Mouse (Mus musculus) CD4-positive, CD25-positive, alpha-beta regulatory T cell, adult 4 months (primary cell): ENCODE measurements around the gene Phkg1. TPM values are rescaled to one million over a fixed set of nuclear protein-coding genes. Genes with fewer than 3 reads are reported as not detected.
A peak's percentile ranks its signal among the peaks of the same experiment; 100 is the strongest.
"Not testable (repeated sequence)": the region's sequence is repeated elsewhere in the genome, so short reads cannot be mapped to it uniquely, and the experiment has no call there.

ENCODE experiments used
- ATAC-seq: one replicate; pipeline ENCODE4 v1.8.0; 2017
- polyA plus RNA-seq, 2 experiments: library from polyadenylated mRNA; unstranded; fragments of 100-300 nt; shearing (Covaris generic); gene quantifications; one replicate each; pipeline ENCODE4 v1.2.1; 2017

The Phkg1 gene
- polyA plus RNA-seq, 2 experiments from 2014 or later = 0.33 to 0.67 TPM

DNA sequence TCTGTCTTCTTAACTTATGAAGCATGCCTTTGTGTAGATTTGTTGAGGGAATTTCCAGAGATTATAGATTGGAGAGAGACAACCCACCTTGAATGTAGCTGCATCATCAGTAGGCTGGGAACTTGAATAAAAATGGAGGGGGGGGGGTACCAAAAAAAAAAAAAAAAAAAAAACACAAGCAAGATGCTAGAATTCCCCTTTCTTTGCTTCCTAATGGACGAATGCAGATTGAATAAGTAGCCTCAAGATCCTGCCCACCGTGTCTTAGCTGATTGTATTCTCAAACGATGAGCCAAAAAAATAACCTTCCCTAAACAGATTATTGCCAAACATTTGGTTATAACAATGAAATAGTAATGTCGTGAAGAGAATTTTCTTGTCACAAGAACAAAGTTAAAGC, 9.4 kb upstream of the Phkg1 start:
- no peak for ATAC-seq

DNA sequence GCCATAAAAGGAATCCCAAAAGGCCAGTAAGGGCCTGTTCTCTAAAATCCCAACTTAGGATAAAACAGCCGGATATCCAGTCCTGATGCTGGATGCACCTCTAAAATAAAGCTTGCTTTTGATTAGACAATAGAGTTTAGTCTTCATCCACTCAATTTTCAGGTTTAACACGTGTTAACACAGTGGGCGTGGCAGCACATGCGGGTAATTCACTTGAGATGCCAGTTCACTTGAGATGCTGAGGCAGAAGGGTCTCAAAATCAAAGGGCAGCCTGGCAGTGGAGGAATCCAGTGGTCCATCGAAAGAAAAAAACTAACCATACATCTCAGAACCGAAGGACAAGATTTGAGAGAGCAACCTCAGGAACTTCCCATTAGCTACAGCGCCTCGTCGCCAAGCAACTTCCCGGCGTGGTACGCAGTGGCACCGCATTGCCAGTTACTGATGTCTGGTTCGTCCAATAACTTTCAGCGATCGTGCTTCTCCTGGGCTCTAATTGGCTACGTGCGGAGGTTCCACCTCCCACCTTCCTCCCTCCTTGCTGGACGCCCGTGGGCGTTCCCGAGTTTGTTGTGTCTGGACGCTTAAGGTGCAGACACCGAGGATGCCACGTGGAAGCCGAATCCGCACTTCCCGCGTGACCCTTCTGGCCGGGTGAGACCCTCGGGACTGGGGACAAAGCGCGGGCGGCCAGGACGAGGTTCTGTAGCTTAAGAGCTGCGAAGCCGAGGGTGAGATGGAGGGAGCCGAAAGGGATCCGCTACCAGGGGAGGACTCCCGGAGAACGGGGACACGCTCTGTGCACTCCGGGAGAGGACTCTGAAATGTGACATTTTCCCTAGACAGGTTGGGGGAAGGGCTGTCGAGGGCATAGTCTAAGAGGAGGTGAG, 2.9 kb downstream of the Phkg1 start, which contains the start of gene Zbed5:
Gene Zbed5, plus strand, starts transcription at position 526 of the 891 bp plus-strand sequence.
- ATAC-seq = peak; percentile 100

DNA sequence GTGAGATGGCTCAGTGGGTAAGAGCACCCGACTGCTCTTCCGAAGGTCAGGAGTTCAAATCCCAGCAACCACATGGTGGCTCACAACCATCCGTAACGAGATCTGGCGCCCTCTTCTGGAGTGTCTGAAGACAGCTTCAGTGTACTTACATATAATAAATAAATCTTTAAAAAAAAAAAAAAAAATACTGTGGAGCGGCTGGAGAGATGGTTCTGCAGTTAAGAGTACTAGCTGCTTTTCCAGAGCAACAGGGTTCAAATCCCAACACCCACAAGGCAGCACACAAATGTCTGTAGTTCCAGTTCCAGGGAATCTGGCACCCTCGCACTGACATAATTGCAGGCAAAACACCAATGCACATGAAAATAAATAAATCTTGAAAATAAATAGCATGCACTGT, 8.0 kb downstream of the Phkg1 start:
- ATAC-seq = not testable (repeated sequence)

DNA sequence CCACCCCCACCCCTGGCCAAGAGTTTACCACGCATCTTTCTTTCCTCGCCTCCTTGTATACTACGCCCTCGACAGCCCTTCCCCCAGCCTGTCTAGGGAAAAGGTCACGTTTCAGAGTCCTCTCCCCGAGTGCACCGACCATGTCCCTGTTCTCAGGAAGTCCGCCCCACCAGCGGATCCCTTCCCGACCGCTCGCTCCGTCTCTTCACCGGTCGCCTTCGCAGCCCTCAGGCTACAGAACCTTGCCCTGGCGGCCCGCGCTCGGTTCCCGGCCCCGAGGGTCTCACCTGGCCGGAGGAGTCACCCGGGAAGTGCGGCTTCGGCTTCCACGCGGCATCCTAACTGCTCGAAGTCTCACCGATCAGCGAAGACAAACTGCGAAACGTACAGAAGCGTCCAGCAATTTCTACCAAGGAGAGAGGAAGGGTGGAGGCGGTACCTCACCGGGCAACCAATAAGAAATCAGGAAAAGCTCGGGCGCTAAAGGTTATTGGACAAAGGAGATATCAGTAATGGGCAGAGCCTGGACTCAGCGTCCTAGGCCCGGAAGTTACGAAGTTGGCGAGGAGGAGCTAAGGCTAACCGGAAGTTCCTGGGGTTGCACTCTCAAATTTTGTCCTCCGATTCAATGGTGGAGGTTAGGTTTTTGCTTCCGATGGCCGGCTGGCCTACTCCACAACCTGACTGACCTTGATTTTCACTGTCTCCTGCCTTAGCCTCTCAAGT, 11.3 kb downstream of the Phkg1 start, which contains the start of gene Chchd2:
Gene Chchd2, minus strand, starts transcription at position 560 of the 726 bp plus-strand sequence.
- peak; percentile 96 for ATAC-seq

DNA sequence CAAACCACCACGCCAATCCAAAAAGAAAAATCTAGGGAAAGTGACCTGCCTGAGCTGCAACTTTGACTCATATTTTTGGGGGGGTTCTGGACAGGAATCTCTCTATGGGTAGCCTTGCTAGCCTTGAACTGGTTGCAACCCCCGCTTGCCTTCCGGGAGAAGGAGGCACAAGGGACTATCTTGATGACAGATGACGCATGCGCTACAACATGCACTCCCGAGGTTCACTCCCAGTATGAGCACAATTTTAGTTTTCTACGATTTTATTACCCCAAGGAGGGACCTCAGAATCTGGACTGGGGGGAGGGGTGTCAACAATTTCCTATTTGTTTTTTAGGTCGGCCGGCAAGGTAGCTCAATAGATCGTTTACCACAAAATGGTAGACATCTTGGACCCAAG, 12.1 kb downstream of the Phkg1 start:
- no peak for ATAC-seq

DNA sequence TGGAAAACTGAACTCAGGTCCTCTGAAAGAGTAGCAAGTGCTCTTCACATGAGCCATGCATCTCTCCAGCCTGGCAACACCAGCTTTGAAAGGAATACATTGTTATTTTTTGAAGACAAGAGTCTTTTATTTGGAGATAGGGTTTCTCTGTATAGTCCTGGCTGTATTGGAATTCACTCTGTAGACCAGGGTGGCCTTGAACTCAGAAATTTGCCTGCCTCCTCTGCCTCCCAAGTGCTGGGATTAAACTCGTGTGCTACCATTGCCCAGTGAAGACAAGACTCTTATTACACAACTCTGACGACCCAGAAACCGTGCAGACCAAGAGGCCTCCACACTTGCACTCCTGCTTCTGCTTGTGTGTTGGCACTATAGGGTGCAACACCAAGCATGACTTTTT, 18.5 kb downstream of the Phkg1 start:
- ATAC-seq = no peak

DNA sequence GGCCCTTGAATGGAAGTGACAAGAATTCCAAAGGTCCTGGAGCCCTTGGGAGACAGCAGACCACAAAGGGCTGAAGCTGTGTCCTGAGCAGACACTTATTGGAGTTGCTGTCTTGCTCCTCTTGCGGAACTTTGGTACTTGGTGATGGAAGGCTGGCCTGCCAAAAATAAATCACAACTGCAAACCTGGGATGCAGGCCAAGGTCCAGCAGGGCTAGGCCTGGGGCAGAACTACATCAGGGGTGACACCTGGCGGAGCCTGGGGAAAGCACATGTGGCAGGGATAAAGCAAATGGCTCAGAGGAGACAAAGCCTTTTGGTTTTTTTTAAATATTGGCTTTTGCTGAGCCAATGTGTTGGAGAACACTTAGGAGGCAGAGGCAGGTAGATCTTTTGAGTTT, 19.4 kb downstream of the Phkg1 start:
- no peak for ATAC-seq

DNA sequence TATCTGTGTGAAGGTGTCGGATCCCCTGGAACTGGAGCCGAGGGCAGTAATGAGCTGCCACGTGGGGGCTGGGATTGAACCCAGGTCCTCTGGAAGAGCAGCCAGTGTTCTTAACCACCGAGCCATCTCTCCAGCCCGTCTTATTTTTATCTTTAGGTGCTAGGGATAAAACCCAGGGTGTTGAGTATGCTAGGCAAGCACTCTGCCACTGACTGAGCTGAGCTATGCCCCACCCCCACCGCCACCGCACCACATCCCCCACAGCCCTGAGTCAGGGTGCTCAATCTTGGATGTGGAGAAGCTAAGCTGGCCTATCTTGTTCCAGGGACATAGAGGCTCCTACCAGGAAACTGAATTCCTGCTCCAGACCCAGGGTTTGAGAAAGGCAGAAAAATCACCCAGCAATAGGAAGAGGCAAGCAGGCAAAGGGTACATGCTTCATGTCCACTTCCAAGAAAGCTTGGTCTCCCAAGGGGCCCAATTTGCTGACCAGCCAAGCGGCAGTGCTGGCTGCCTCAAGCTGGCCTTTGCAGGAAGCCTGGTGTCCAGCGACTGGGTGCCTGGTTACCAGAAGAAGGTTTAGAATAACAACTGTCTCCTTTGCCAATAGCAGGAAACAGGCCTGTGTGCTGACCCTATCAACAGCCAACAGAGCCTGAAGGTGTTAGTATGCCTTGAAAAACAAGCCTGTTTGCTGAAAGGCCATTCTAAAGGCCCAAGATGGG, 20.5 kb downstream of the Phkg1 start:
- no peak for ATAC-seq

DNA sequence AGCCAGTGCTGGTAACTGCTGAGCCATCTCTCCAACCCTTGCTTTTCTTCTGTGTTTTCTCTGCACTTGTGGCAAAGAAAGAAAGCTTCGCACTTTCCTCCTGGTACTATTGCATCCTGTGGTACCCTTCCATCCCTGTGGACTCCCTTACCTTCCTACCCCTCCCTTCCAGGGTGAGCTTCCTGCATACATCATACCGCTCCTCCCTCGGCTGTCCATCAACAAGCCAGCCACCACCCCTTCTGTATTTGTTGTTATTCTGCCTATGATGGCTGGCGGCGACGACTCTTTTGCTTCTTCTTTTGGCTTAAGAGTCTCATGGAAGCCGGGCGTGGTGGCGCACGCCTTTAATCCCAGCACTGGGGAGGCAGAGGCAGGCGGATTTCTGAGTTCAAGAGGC, 23.3 kb downstream of the Phkg1 start:
- ATAC-seq = no peak

DNA sequence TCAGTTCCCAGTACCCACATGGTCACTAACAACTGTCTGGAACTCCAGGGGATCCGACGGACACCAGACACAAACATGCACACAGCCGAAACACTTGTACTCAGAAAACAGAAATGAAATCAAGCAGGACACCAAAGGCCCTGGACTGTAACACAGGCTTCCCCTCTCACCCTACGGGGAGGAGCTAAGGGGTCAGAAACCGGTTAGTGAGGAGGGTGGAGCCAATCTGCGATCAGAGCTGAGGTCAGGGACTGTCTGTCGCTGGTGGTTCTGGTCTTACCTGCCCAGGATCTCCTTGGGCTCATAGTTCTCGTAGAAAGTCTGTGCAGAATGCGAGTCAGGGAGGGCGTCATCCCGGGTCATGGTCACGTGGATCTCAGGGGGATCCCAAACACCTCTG, 24.4 kb downstream of the Phkg1 start:
- ATAC-seq = no peak

DNA sequence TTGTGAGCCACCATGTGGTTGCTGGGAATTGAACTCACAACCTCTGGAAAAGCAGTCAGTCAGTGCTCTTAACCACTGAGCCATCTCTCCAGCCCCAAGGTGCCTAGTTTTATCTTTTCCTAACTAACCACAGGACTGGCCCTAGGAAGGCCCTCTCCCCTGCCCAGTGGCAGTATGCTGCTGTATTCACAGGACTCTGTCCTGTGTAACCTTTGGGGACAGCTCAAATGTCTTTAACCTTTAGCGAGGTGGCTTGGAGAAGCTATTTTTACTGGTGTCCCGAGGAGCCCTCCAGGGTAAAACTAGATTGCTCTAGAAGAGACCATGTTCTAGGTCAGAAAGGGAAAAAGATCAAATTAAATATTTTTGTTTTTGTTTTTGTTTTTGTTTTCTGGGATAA, 27.1 kb downstream of the Phkg1 start:
- no peak for ATAC-seq

DNA sequence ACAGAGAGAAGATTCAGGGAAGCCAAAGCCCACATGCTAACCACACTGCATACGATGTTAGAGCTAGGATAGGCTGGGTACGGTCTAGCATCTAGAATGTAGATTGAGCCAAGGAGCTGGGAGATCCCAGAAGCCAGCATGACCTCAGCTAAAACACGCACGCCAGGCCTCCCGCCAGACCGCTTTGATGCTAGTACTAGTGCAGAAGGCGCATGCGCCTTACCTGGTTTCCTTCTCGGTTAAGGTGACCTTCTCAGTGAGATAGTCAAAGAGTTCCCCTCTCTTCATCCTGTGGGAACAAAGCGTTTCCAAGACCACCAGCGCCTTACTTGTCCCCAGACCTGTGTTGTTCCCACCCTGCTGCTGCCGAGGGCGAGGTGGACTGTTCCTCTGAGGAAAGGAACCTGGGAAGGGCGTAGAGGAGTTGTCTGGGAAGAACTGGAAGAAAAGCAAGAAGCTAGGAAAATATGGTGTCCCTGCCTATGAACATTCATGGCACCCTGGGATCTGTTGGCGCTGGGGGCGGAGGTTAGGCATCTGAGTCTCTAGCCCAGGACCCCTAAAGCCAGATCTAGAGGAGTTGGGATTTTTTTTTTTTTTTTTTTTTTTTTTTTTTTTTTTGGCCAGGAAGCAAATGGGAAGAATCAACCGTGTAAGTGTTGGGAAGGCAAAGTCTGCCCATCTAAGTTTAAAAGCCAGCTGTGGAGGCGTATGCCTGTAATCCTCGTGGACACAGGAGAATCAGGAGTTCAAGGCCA, 28.9 kb downstream of the Phkg1 start:
- ATAC-seq = no peak

DNA sequence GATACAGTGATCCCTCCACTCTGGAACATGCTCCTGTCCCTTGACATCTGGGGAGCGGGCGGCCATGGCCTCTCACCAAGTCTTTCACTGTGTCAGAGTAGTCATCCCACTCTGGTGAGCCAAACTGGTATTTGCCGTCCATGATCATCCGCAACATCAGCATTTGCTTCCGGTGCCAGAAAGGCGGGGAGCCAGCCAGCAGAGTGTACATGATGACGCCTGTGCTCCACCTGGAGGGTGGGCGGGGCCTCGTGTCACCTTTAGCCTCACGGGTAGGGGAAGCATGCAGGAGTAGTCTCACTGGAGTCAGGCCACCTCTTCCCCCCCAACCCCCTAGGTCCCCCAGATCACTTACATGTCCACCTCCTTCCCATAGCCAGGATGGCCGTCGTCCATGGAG, 32.5 kb downstream of the Phkg1 start:
- ATAC-seq = no peak

DNA sequence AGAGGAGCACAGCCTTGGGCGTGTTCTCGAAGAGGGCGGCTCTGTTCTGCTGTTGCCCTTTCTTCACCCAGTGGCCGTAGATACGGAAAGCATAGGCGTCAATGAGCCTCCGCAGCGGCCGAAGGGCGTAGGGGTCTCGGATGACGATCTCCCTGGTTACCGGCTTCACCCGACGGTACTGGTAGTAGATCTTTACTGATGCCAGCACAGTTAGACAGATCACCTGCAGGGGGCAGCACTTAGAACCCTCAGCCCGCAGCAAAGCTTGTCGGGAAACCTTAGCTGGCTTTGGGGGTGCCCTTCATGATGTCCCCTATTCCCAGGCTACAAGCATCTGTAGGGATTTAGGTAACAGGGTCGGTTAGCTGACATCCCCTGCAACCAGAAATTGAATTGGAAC, 33.9 kb downstream of the Phkg1 start:
- ATAC-seq = no peak

DNA sequence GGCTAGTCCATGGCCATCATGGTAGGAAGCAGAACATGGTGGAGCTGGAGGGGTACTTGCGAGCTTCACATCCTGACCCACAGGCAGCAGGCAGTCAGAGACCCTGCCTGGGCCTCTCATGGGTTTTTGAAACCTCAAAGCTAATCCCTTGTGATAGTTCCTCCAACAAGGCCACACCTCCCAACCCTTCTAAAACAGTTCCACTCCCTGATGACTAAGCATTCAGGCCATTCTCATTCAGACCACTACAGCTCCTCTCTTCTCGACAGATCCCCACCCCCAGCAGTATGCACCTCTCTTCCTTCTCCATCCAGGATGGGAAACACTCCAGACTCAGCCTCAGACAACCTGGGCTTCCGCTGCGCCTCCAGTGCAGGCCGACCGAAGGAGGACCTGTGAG, 36.0 kb downstream of the Phkg1 start:
- no peak for ATAC-seq

DNA sequence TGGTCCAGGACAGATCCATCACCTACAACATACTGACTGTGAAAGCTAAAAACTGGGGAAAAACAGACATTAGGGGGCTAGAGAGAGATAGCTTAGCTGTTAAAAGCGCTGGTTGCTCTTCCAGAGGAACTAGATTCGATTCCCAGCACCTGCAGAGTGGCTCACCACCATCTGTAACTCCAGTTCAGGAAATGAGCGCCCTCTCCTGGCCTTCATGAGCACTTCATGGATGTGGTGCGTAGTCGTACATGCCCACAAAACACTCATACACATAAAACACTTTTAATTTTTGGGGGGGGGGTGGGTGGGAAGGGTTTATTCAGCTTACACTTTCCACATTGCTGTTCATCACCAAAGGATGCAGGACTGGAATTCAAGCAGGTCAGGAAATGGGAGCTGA, 41.9 kb downstream of the Phkg1 start:
- no peak for ATAC-seq

DNA sequence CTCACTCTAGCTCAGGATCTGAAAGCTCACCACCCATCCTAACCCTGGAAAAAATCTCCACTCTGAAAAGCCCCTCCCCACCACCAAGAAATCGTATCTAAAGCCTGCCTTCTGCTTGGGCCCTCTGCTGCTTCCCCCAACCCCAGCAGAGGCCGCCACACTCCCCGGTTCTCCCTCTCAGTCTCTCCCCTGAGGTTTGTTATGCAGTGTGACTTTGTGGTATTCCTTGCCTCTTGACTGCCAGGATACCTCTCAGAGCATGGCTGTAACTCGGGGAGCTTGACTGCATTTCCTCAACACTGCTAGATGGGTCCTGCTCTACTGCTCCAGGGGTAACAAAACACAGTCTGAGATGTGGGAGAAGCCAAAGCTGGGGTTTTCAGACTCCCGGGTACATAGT, 43.2 kb downstream of the Phkg1 start:
- no peak for ATAC-seq

DNA sequence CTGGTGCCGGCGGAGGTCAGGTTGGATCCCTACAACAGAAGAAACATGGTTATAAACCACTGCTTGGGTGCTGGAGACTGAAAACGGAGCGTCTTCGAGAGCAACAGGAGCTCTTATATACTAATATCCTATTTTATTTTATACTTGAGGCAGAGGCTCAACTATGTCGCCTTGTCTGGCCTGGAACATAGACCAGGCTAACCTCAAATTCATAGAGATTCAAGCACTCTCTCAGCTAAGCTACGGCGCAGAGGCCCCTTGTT, 50.9 kb downstream of the Phkg1 start:
- ATAC-seq = no peak

DNA sequence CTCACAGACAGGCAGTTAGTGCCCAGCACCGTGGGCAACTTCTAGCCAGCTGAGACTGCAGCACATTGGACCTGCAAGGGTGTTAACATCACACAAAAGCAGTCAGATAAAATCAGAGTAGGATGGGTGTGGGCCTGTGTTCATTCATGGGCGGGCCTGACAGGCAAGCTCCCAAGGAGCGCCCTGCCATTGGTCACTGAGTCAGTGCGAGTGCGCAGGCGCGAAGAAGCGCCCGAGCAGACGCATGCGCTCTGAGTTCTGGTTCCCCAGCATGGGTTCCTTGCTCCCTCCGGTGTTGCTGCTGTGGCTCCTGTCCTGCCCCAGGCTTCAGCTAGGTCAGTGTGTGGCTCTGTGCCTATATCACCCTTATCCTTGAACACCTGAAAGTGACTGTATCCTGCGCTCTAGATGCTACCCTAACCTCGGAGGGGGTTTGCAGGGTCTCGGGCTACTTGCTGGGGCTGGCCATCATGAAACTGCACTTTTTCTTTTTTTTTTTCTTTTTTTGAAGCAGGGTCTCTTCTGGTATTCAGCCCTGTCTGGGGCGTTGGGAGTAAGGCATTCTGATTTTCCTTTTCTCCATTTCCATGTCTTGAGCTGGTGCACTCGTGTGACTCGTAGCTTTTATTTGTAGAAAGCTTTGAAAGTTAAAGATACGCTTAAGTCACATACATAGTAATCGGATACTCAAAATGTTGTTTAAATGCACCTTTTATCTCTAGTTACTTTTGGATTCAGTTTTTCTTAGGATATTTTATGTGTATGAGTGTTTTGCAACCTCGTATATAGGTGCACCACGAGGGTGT, 51.4 kb downstream of the Phkg1 start, which contains the start of gene Sumf2:
Gene Sumf2, plus strand, starts transcription at position 235 of the 806 bp plus-strand sequence.
- ATAC-seq = peak; percentile 99

DNA sequence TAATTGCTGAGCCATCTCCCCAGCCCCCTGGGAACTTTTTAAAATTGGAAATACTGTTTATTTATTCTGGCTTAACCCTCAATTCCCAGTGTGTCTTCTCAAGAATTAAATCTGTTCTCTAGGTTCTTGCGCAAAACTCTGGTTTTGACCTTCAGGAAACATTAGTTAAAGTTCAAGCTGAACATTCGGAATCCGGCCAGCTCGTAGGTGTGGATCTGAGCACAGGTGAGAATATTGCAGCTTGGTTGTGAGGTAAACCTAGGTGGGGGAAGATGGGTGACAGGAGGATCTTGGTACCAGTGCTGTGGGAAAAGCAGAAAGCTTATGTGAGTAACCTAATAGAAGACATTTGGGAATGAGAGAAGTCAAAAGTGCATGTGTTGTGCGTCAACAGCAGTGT, 53.5 kb downstream of the Phkg1 start:
- ATAC-seq = no peak
